Mouse (Mus musculus): ENCODE measurements around the gene 2810004N23Rik.

DNA sequence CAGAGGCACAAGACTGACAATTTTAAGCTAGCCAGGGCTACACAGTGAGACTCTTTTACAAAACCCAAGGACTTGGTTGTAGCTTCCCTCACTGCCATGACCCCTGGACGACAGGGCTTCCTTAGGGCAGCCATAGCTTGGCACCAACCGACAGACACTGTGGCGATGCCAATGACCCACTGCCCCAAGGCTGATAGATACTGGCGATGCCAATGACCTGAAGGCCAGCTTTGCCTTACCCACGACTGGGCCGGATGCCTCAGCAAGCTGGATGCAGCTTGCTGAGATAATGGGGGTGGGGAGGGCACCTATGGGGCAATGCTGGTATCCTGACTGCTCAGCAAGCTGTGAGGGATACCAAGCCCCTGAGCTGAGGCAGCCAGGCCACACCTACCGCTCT lies 22.0 kb downstream of the 2810004N23Rik start:
- TF ChIP-seq CTCF (IDR thresholded peaks at IDR 0.05; ENCODE audit: low read depth) = no peak
- TF ChIP-seq EP300 (IDR thresholded peaks at IDR 0.05; ENCODE audit: low read depth) = no peak

Data from liver, embryonic 14.5 days (tissue).